8 mouse cellular contexts compared by ENCODE assay signal in the genomic region with DNA sequence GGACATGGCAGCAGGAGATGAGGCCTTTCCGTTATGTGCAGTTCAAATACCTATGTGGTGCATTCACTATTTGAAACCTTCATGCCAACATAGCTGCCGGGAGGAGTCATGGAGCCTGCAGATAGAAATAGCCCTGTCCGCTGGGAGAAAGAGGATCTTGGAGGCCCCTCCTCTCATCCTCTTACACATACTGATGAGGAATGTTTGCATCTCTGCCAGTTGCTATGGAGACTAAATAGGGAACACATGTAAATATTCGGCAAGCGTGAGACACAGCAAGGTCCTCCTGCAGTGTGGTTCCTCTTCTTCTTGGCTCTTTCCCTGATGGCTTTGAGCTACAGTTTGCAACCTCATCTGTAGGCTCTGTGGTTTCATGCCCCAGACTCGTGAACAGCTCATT. TPM values are rescaled to one million over a fixed set of nuclear protein-coding genes. Genes with fewer than 3 reads are reported as not detected.
A peak's percentile ranks its signal among the peaks of the same experiment; 100 is the strongest.
DNase-seq lines count a peak whose midpoint lies in the region; ATAC-seq and TF ChIP-seq lines count a peak whose summit lies in the region.

No protein-coding gene starts in this region.

- ATAC-seq in forebrain, postnatal 0 days: peak; percentile 92
- ATAC-seq in intestine, embryonic 15.5 days: peak; percentile 72
- peak; percentile 56; the same call in 1 of the 2 replicates for ATAC-seq in stomach, embryonic 14.5 days (ENCODE audit: insufficient number of reproducible peaks, insufficient read depth, low FRiP score, low read depth)
- no peak for ATAC-seq in kidney, embryonic 14.5 days (ENCODE audit: low FRiP score, low TSS enrichment)

- 24% methylated on average over 6 of the region's 6 CpGs for WGBS in forebrain, postnatal 0 days
- 41% methylated on average over 6 of the region's 6 CpGs for WGBS in intestine, embryonic 15.5 days
- WGBS in macrophage (ENCODE audit: missing documents): 6% methylated on average over 6 of the region's 6 CpGs
- WGBS in stomach, embryonic 14.5 days: 47% methylated on average over 6 of the region's 6 CpGs
- 83% methylated on average over 6 of the region's 6 CpGs for WGBS in kidney, embryonic 14.5 days

- no peaks in the 10 kb centered on the region for H3K36me3 ChIP-seq in forebrain, postnatal 0 days (ENCODE audit: insufficient read depth)
- H3K36me3 ChIP-seq in intestine, embryonic 15.5 days: no peaks in the 10 kb centered on the region
- H3K36me3 ChIP-seq in macrophage (ENCODE audit: inconsistent target): no peaks in the 10 kb centered on the region
- no peaks in the 10 kb centered on the region for H3K36me3 ChIP-seq in stomach, embryonic 14.5 days (ENCODE audit: control insufficient read depth, insufficient read depth, low read length)
- no peaks in the 10 kb centered on the region for H3K36me3 ChIP-seq in kidney, embryonic 14.5 days (ENCODE audit: control insufficient read depth, insufficient read depth, low read length)

- no peak overlapping the region for H3K4me3 ChIP-seq in forebrain, postnatal 0 days (ENCODE audit: low read depth, low read length)
- no peak overlapping the region for H3K4me3 ChIP-seq in intestine, embryonic 15.5 days (replicated peaks)
- no peak overlapping the region for H3K4me3 ChIP-seq in macrophage (ENCODE audit: inconsistent target)
- H3K4me3 ChIP-seq in stomach, embryonic 14.5 days (ENCODE audit: low read depth, low read length): no peak overlapping the region
- H3K4me3 ChIP-seq in kidney, embryonic 14.5 days (ENCODE audit: low read length): no peak overlapping the region

- H3K9me3 ChIP-seq in forebrain, postnatal 0 days (ENCODE audit: low read length): no peaks in the 10 kb centered on the region
- H3K9me3 ChIP-seq in intestine, embryonic 15.5 days: no peaks in the 10 kb centered on the region
- H3K9me3 ChIP-seq in stomach, embryonic 14.5 days (ENCODE audit: control insufficient read depth, low read depth, low read length): no peaks in the 10 kb centered on the region
- H3K9me3 ChIP-seq in kidney, embryonic 14.5 days (ENCODE audit: control insufficient read depth, low read length): no peaks in the 10 kb centered on the region

- no peak for TF ChIP-seq CTCF in forebrain, postnatal 0 days (IDR thresholded peaks at IDR 0.05; ENCODE audit: low read depth)

- DNase-seq in 416B (ENCODE audit: low read depth) (peak; percentile 68), MEL-GATA-1-ER (ENCODE audit: extremely low read depth, low read depth) (peak; percentile 91)
- DNase-seq in forebrain, postnatal 0 days: peak; percentile 73
- no peak for DNase-seq in testis, postnatal 14 days (ENCODE audit: low spot score)

- H3K27me3 ChIP-seq in forebrain, postnatal 0 days (ENCODE audit: insufficient read depth, low read length): no peaks in the 10 kb centered on the region
- no peaks in the 10 kb centered on the region for H3K27me3 ChIP-seq in intestine, embryonic 15.5 days (replicated peaks)
- H3K27me3 ChIP-seq in stomach, embryonic 14.5 days (ENCODE audit: control insufficient read depth, insufficient read depth, low read length): no peaks in the 10 kb centered on the region
- H3K27me3 ChIP-seq in kidney, embryonic 14.5 days (ENCODE audit: control insufficient read depth, insufficient read depth, low read length): no peaks in the 10 kb centered on the region

- no peak overlapping the region for H3K4me2 ChIP-seq in forebrain, postnatal 0 days (ENCODE audit: low read depth)
- no peak overlapping the region for H3K4me2 ChIP-seq in intestine, embryonic 15.5 days (replicated peaks)
- H3K4me2 ChIP-seq in stomach, embryonic 14.5 days (replicated peaks; ENCODE audit: low read depth, low read length): no peak overlapping the region
- H3K4me2 ChIP-seq in kidney, embryonic 14.5 days (replicated peaks; ENCODE audit: low read depth, low read length): no peak overlapping the region

- peaks cover 11% of the 10 kb centered on the region for H3K4me1 ChIP-seq in forebrain, postnatal 0 days (ENCODE audit: insufficient read depth)
- H3K4me1 ChIP-seq in intestine, embryonic 15.5 days (replicated peaks): no peaks in the 10 kb centered on the region
- H3K4me1 ChIP-seq in stomach, embryonic 14.5 days (ENCODE audit: control insufficient read depth, insufficient read depth, low read length): no peaks in the 10 kb centered on the region
- H3K4me1 ChIP-seq in kidney, embryonic 14.5 days (ENCODE audit: control insufficient read depth, insufficient read depth, low read length): no peaks in the 10 kb centered on the region

- no peak overlapping the region for H3K9ac ChIP-seq in forebrain, postnatal 0 days
- H3K9ac ChIP-seq in intestine, embryonic 15.5 days: no peak overlapping the region
- H3K9ac ChIP-seq in stomach, embryonic 14.5 days (replicated peaks; ENCODE audit: low read depth, low read length): no peak overlapping the region
- no peak overlapping the region for H3K9ac ChIP-seq in kidney, embryonic 14.5 days (ENCODE audit: low read depth, low read length)

- H3K27ac ChIP-seq in forebrain, postnatal 0 days (ENCODE audit: low read depth, low read length): no peak overlapping the region
- H3K27ac ChIP-seq in intestine, embryonic 15.5 days: no peak overlapping the region
- H3K27ac ChIP-seq in macrophage: peak overlapping the region; percentile 94
- H3K27ac ChIP-seq in stomach, embryonic 14.5 days (ENCODE audit: low read length): no peak overlapping the region
- H3K27ac ChIP-seq in kidney, embryonic 14.5 days (ENCODE audit: low read depth, low read length): no peak overlapping the region

- H3K79me2 ChIP-seq in macrophage (ENCODE audit: inconsistent target): no peaks in the 10 kb centered on the region

RNA-seq across cellular contexts. Expression of gene Cd44, which starts 42.5 kb away (rescaled TPM):
- 4.5 and 7.8 TPM in 2 replicates for total RNA-seq in forebrain, postnatal 0 days (2014; rRNA removed)
- polyA plus RNA-seq in forebrain, postnatal 0 days (2015; fragmentation: Nextera tagmentation; extraction: Ambion mirVana): 3.0 and 3.6 TPM in 2 replicates
- 12.6 and 13.8 TPM in 2 replicates for polyA plus RNA-seq in intestine, embryonic 15.5 days (2015; fragmentation: Nextera tagmentation; extraction: Ambion mirVana)
- total RNA-seq in macrophage (2018; cell fraction: chromatin; rRNA removed): 1,000 to 10,000 TPM in 9 of 26 experiments, 100 to 1,000 TPM in 11, 10 to 100 TPM in 6; 63.7 to 5,506 (median 273) TPM
- total RNA-seq in macrophage (2018; cell fraction: cytosol; rRNA removed): 1,000 to 10,000 TPM in 1 of 26 experiments, 100 to 1,000 TPM in 21, 10 to 100 TPM in 4; 88.7 to 1,140 (median 221) TPM
- total RNA-seq in macrophage (2018; cell fraction: nucleus; rRNA removed): 1,000 to 10,000 TPM in 7 of 26 experiments, 100 to 1,000 TPM in 19; 112 to 3,963 (median 377) TPM
- 109 to 325 TPM (median 215 TPM) in 3 replicates for polyA plus RNA-seq in macrophage (2018)
- 11.3 and 15.4 TPM in 2 replicates for polyA plus RNA-seq in stomach, embryonic 14.5 days (2014; fragmentation: Nextera tagmentation; extraction: Ambion mirVana)
- 3.2 and 4.0 TPM in 2 replicates for polyA plus RNA-seq in kidney, embryonic 14.5 days (2014; fragmentation: Nextera tagmentation; extraction: Ambion mirVana)
